15 mouse cellular contexts compared by ENCODE assay signal in the genomic region with DNA sequence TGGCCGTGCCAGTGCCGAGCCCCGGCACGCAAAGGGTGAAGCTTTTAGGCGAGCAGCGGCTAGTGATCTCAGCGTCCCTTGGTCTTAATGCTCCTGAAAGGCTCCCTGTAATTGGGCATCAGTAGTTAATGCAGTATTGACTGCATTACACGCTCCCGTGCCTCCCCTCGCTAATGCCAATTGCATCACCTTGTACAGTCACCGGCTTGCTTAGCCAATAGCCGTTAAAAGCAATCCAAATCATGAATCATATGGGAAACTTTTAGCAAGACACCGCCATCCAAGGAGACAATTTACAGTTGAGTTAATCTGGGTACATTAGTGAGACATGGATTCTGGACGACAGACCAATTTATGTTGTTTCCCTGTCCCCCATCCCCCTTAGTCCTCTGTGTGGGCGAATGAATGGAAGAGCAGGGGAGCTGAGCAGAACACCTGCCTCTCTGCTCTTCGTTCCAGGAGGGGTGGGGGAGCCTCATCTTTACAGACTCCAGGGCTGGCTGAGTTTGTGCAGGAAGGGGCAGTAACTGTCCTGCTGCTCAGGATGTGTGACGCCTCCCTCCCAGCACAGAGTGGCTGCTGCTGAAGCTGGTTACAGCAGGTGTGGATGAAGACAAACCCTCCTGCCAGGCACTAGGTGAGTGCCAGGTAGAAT. TPM values are rescaled to one million over a fixed set of nuclear protein-coding genes. Genes with fewer than 3 reads are reported as not detected.
DNase-seq lines count a peak whose midpoint lies in the region; ATAC-seq lines count a peak whose summit lies in the region.
"Had no signal": no experiment of that assay in that cellular context is flagged by ENCODE, and none has a peak within 500 bp of the region (broad histone marks: within the 10 kb centered on the region; RNA-seq: fewer than 3 reads in every experiment).

No protein-coding gene starts in this region.

- intact Hi-C loops in gastrocnemius, postnatal 14 days (cut with DNase I; ENCODE audit: low total_unique reads), result no loop called here
- intact Hi-C loops in heart, postnatal 36 days (cut with DNase I), result no loop called here
- intact Hi-C loops in heart, postnatal 25 days (cut with DNase I), result no loop called here

- no peak overlapping the region for H3K4me3 ChIP-seq in hindbrain, embryonic 10.5 days
- H3K4me3 ChIP-seq in hindbrain, embryonic 11.5 days (ENCODE audit: low read depth, low read length), result no peak overlapping the region
- 0 out of 2 replicates have a peak overlapping the region, but pooled peaks have one; percentile 8 for H3K4me3 ChIP-seq in hindbrain, embryonic 14.5 days (replicated peaks; ENCODE audit: low read length)
- no peak overlapping the region for H3K4me3 ChIP-seq in neural tube, embryonic 13.5 days
- H3K4me3 ChIP-seq: heart, embryonic 10.5 days; limb, embryonic 15.5 days had no signal

- H3K9me3 ChIP-seq in hindbrain, embryonic 10.5 days, result no peaks in the 10 kb centered on the region
- no peaks in the 10 kb centered on the region for H3K9me3 ChIP-seq in hindbrain, embryonic 11.5 days (ENCODE audit: control insufficient read depth, low read length)
- H3K9me3 ChIP-seq in hindbrain, embryonic 14.5 days (ENCODE audit: control insufficient read depth, low read length), result no peaks in the 10 kb centered on the region
- no peaks in the 10 kb centered on the region for H3K9me3 ChIP-seq in neural tube, embryonic 13.5 days
- H3K9me3 ChIP-seq: heart, embryonic 10.5 days; limb, embryonic 15.5 days had no signal

- ATAC-seq in hindbrain, embryonic 11.5 days (ENCODE audit: low FRiP score), result no peak
- ATAC-seq in hindbrain, embryonic 14.5 days (ENCODE audit: low FRiP score), result 0 out of 2 replicates have a peak, but pooled peaks have one; percentile 15
- ATAC-seq in neural tube, embryonic 13.5 days (ENCODE audit: low read depth), result 0 out of 2 replicates have a peak, but pooled peaks have one; percentile 25

- no peaks in the 10 kb centered on the region for H3K36me3 ChIP-seq in hindbrain, embryonic 10.5 days
- H3K36me3 ChIP-seq in hindbrain, embryonic 11.5 days (ENCODE audit: control insufficient read depth, insufficient read depth, low read length), result no peaks in the 10 kb centered on the region
- H3K36me3 ChIP-seq in hindbrain, embryonic 14.5 days (replicated peaks; ENCODE audit: control insufficient read depth, insufficient read depth), result no peaks in the 10 kb centered on the region
- no peaks in the 10 kb centered on the region for H3K36me3 ChIP-seq in neural tube, embryonic 13.5 days
- H3K36me3 ChIP-seq: G1E; heart, embryonic 10.5 days; limb, embryonic 15.5 days had no signal

- H3K9ac ChIP-seq in hindbrain, embryonic 11.5 days (ENCODE audit: low read depth, low read length), result no peak overlapping the region
- peak overlapping the region; percentile 18; the same call in 1 of the 2 replicates for H3K9ac ChIP-seq in hindbrain, embryonic 14.5 days
- peak overlapping the region; percentile 31; the same call in 1 of the 2 replicates for H3K9ac ChIP-seq in neural tube, embryonic 13.5 days
- H3K9ac ChIP-seq: limb, embryonic 15.5 days; lung, embryonic 14.5 days had no signal

- DNase-seq in hindbrain, embryonic 10.5 days (ENCODE audit: low spot score), result no peak
- DNase-seq in hindbrain, embryonic 11.5 days (ENCODE audit: low spot score), result no peak
- DNase-seq in fibroblast of lung, adult 2 months (ENCODE audit: low read depth), result peak; percentile 26
- no peak for DNase-seq in hindbrain, embryonic 14.5 days (ENCODE audit: low spot score)
- DNase-seq in gastrocnemius, postnatal 14 days, result no peak
- no peak for DNase-seq in heart, postnatal 36 days
- no peak for DNase-seq in heart, postnatal 25 days (ENCODE audit: low spot score)
- DNase-seq: layer of hippocampus, postnatal 36 days; lung, embryonic 14.5 days; thymus, postnatal 36 days had no signal

- no peak overlapping the region for H3K4me2 ChIP-seq in hindbrain, embryonic 11.5 days (replicated peaks; ENCODE audit: low read depth, low read length)
- peak overlapping the region; percentile 98 for H3K4me2 ChIP-seq in hindbrain, embryonic 14.5 days (replicated peaks)
- peak overlapping the region; percentile 16 for H3K4me2 ChIP-seq in neural tube, embryonic 13.5 days
- H3K4me2 ChIP-seq: limb, embryonic 15.5 days; lung, embryonic 14.5 days had no signal

- peaks cover 28% of the 10 kb centered on the region for H3K27me3 ChIP-seq in hindbrain, embryonic 10.5 days (ENCODE audit: insufficient read depth, poor library complexity, severe bottlenecking)
- H3K27me3 ChIP-seq in hindbrain, embryonic 11.5 days (ENCODE audit: control insufficient read depth, insufficient read depth, low read length), result 0 out of 2 replicates have a peak, but pooled peaks cover 2% of the 10 kb centered on the region
- peaks cover 16% of the 10 kb centered on the region; the same call in 1 of the 2 replicates for H3K27me3 ChIP-seq in hindbrain, embryonic 14.5 days (ENCODE audit: control insufficient read depth, insufficient read depth, low read length)
- peaks cover 55% of the 10 kb centered on the region for H3K27me3 ChIP-seq in neural tube, embryonic 13.5 days

- peak overlapping the region; percentile 26; the same call in 1 of the 2 replicates for H3K27ac ChIP-seq in hindbrain, embryonic 10.5 days
- no peak overlapping the region; the same call in 1 of the 2 replicates for H3K27ac ChIP-seq in hindbrain, embryonic 11.5 days (ENCODE audit: low read depth, low read length)
- H3K27ac ChIP-seq in hindbrain, embryonic 14.5 days, result no peak overlapping the region
- H3K27ac ChIP-seq in neural tube, embryonic 13.5 days (replicated peaks), result peak overlapping the region; percentile 54
- H3K27ac ChIP-seq: heart, embryonic 10.5 days; limb, embryonic 15.5 days; stomach, postnatal 0 days had no signal

- H3K4me1 ChIP-seq in hindbrain, embryonic 10.5 days (replicated peaks), result peaks cover 33% of the 10 kb centered on the region
- no peaks in the 10 kb centered on the region for H3K4me1 ChIP-seq in hindbrain, embryonic 11.5 days (replicated peaks; ENCODE audit: control insufficient read depth, insufficient read depth, low read length)
- H3K4me1 ChIP-seq in hindbrain, embryonic 14.5 days (replicated peaks; ENCODE audit: control insufficient read depth, insufficient read depth, low read length), result peaks cover 27% of the 10 kb centered on the region
- peaks cover 52% of the 10 kb centered on the region for H3K4me1 ChIP-seq in neural tube, embryonic 13.5 days (replicated peaks)

- 73% methylated on average over 17 of the region's 17 CpGs for WGBS in hindbrain, embryonic 10.5 days
- 68% methylated on average over 17 of the region's 17 CpGs for WGBS in hindbrain, embryonic 11.5 days
- WGBS in hindbrain, embryonic 14.5 days, result 51% methylated on average over 17 of the region's 17 CpGs
- WGBS in neural tube, embryonic 13.5 days, result 36% methylated on average over 17 of the region's 17 CpGs

RNA-seq across cellular contexts. Expression of gene Lmo1, which starts 8.9 kb away (rescaled TPM):
- polyA plus RNA-seq in hindbrain, embryonic 10.5 days (2016; fragmentation: Nextera tagmentation; extraction: Ambion mirVana), result 26.1 and 37.6 TPM in 2 replicates
- 32.6 and 41.0 TPM in 2 replicates for polyA plus RNA-seq in hindbrain, embryonic 11.5 days (2014; fragmentation: Nextera tagmentation; extraction: Ambion mirVana)
- 55.2 and 64.9 TPM in 2 replicates for polyA plus RNA-seq in hindbrain, embryonic 14.5 days (2014; fragmentation: Nextera tagmentation; extraction: Ambion mirVana)
- polyA plus RNA-seq in neural tube, embryonic 13.5 days (2015; fragmentation: Nextera tagmentation; extraction: Ambion mirVana), result 23.2 and 27.2 TPM in 2 replicates
- 1 to 10 TPM; 4.1 to 5.1 TPM for total RNA-seq in gastrocnemius, postnatal 14 days (2021)
- 1 to 10 TPM; 2.4 to 3.1 TPM for total RNA-seq in heart, postnatal 36 days (2021)
- total RNA-seq in heart, postnatal 25 days (2021), result 1 to 10 TPM; 2.4 to 2.6 TPM
- total RNA-seq: G1E had no signal
- polyA plus RNA-seq: G1E had no signal

Comparison
In these comparisons a context has a peak if more than half of its experiments do, and no peak if none do; other contexts are left out.
1. H3K27ac ChIP-seq: peak in hindbrain, embryonic 10.5 days (single experiment) and neural tube, embryonic 13.5 days (single experiment); none in hindbrain, embryonic 11.5 days (single experiment) and hindbrain, embryonic 14.5 days (single experiment).